Mouse (Mus musculus): ENCODE data around the gene Car9.
A peak's percentile ranks its signal among the peaks of the same experiment; 100 is the strongest.
"Not testable (repeated sequence)": the region's sequence is repeated elsewhere in the genome, so short reads cannot be mapped to it uniquely, and the experiment has no call there.

The Car9 gene

GRCm38 (mm10) chr4:43506536-43507185 is at the start of gene Car9:
TSS of gene Car9 (plus strand) at chr4:43506966.
- DNase-seq: no peak

- DNase-seq: peak; percentile 29
Measured at GRCm38 (mm10) chr4:43457124-43457523, 49.6 kb upstream of the Car9 start.

- no peak for DNase-seq
Measured at GRCm38 (mm10) chr4:43463102-43463501, 43.7 kb upstream of the Car9 start.

- DNase-seq: no peak
Measured at GRCm38 (mm10) chr4:43465935-43466334, 40.8 kb upstream of the Car9 start.

GRCm38 (mm10) chr4:43466872-43467271 is 39.9 kb upstream of the Car9 start:
- no peak for DNase-seq

GRCm38 (mm10) chr4:43470301-43470700 is 36.5 kb upstream of the Car9 start:
- no peak for DNase-seq

GRCm38 (mm10) chr4:43473636-43474035 is 33.1 kb upstream of the Car9 start:
- DNase-seq: no peak

GRCm38 (mm10) chr4:43476604-43477003 is 30.2 kb upstream of the Car9 start:
- no peak for DNase-seq

GRCm38 (mm10) chr4:43477857-43478533 is 28.8 kb upstream of the Car9 start:
- DNase-seq: peak; percentile 93

GRCm38 (mm10) chr4:43478534-43478858 is 28.3 kb upstream of the Car9 start:
- no peak for DNase-seq

- peak; percentile 86 for DNase-seq
Measured at GRCm38 (mm10) chr4:43478906-43479832, 27.6 kb upstream of the Car9 start.

- no peak for DNase-seq
Measured at GRCm38 (mm10) chr4:43480985-43481384, 25.8 kb upstream of the Car9 start.

- DNase-seq: no peak
Measured at GRCm38 (mm10) chr4:43481894-43482456, 24.8 kb upstream of the Car9 start.

- no peak for DNase-seq
Measured at GRCm38 (mm10) chr4:43482591-43482990, 24.2 kb upstream of the Car9 start.

- DNase-seq: no peak
Measured at GRCm38 (mm10) chr4:43483535-43484091, 23.2 kb upstream of the Car9 start, which contains the start of gene Sit1. TSS of gene Sit1 (minus strand) at chr4:43483734.

- DNase-seq: not testable (repeated sequence)
Measured at GRCm38 (mm10) chr4:43485666-43486065, 21.1 kb upstream of the Car9 start.

- no peak for DNase-seq
Measured at GRCm38 (mm10) chr4:43489611-43490010, 17.2 kb upstream of the Car9 start.

GRCm38 (mm10) chr4:43490801-43491200 is 16.0 kb upstream of the Car9 start:
- DNase-seq: no peak

GRCm38 (mm10) chr4:43492101-43492820 is 14.5 kb upstream of the Car9 start:
- DNase-seq: peak; percentile 42

- peak; percentile 99 for DNase-seq
Measured at GRCm38 (mm10) chr4:43492821-43493185, 14.0 kb upstream of the Car9 start, which contains the start of gene Ccdc107. TSS of gene Ccdc107 (plus strand) at chr4:43492900.

- peak; percentile 97 for DNase-seq
Measured at GRCm38 (mm10) chr4:43493186-43493845, 13.4 kb upstream of the Car9 start.

- peak; percentile 39 for DNase-seq
Measured at GRCm38 (mm10) chr4:43493846-43494240, 12.9 kb upstream of the Car9 start.

Measured in retina, postnatal 1 day (tissue).